Mouse (Mus musculus) midbrain, embryonic 14.5 days (tissue): ENCODE measurements around the gene Cdyl2. TPM values are rescaled to one million over a fixed set of nuclear protein-coding genes. Genes with fewer than 3 reads are reported as not detected.

Experiments used
- ATAC-seq: fragments of 200-750 bp; cut with Nextera tagmentation; 2 replicates; pipeline ENCODE4 v1.8.0; 2017; ENCODE audit warnings: moderate number of reproducible peaks, moderate library complexity; ENCODE audit not compliant: low FRiP score, low TSS enrichment
- DNase-seq: peaks from one replicate; pipeline ENCODE4 v3.0.0-alpha.2; 2015
- H3K27ac ChIP-seq: fragments of 300-500 bp; sonication (generic); replicated peaks from 2 replicates; pipeline ENCODE4 v1.5.1; 2014; ENCODE audit warnings: mild to moderate bottlenecking, low read depth, low read length, moderate library complexity
- H3K27me3 ChIP-seq: fragments of 300-500 bp; sonication (generic); 2 replicates; pipeline ENCODE4 v1.6.1; 2014; ENCODE audit warnings: low read length, control low read depth, mixed read lengths; ENCODE audit not compliant: control insufficient read depth, insufficient read depth
- H3K36me3 ChIP-seq: fragments of 300-500 bp; sonication (generic); 2 replicates; pipeline ENCODE4 v1.6.1; 2014; ENCODE audit warnings: low read length, control low read depth; ENCODE audit not compliant: control insufficient read depth, insufficient read depth
- H3K4me1 ChIP-seq: fragments of 300-500 bp; sonication (generic); 2 replicates; pipeline ENCODE4 v1.6.1; 2014; ENCODE audit warnings: mild to moderate bottlenecking, antibody characterized with exemption, low read length, control low read depth; ENCODE audit not compliant: control insufficient read depth, insufficient read depth
- H3K4me2 ChIP-seq: fragments of 300-500 bp; sonication (generic); 2 replicates; pipeline ENCODE4 v1.6.1; 2014; ENCODE audit warnings: mild to moderate bottlenecking, low read length, moderate library complexity
- H3K4me3 ChIP-seq: fragments of 300-500 bp; sonication (generic); replicated peaks from 2 replicates; pipeline ENCODE4 v1.5.1; 2014; ENCODE audit warnings: low read depth, low read length
- H3K9ac ChIP-seq: fragments of 300-500 bp; sonication (generic); replicated peaks from 2 replicates; pipeline ENCODE4 v1.6.1; 2014; ENCODE audit warnings: mild to moderate bottlenecking, low read length, moderate library complexity
- H3K9me3 ChIP-seq: fragments of 300-500 bp; sonication (generic); 2 replicates; pipeline ENCODE4 v1.6.1; 2016; ENCODE audit warnings: low read length, control low read depth, mixed read lengths; ENCODE audit not compliant: control insufficient read depth
- WGBS: fragments of 180-500 bp; shearing (Covaris S2); extraction: QIAGEN DNeasy Blood & Tissue Kit; methylation state at CpG from one replicate; pipeline ENCODE4 v1.1.7; 2014; 5-methylcytosine and 5-hydroxymethylcytosine counted together
- polyA plus RNA-seq: library from polyadenylated mRNA; unstranded; fragments of >200 nt; fragmentation: Nextera tagmentation; extraction: Ambion mirVana; gene quantifications from 2 replicates; pipeline ENCODE4 v1.2.1, GENCODE M21; 2014

Gene Cdyl2
- polyA plus RNA-seq, 1 experiment from 2014 or later, result 10.3 TPM

GRCm38 (mm10) chr8:116552778-116553177 is 180.0 kb downstream of the Cdyl2 start:
- Histone ChIP-seq H3K27me3 (no peaks in the 10 kb centered on the region), H3K9ac (no peak overlapping the region), H3K4me3 (no peak overlapping the region), H3K27ac (no peak overlapping the region), H3K36me3 (no peaks in the 10 kb centered on the region), H3K4me2 (no peak overlapping the region), H3K4me1 (no peaks in the 10 kb centered on the region), H3K9me3 (no peaks in the 10 kb centered on the region; the same call in 1 of the 2 replicates)
- 81% methylated on average over 3 of the region's 3 CpGs for WGBS
- no peak for DNase-seq
- ATAC-seq, result no peak

DNA sequence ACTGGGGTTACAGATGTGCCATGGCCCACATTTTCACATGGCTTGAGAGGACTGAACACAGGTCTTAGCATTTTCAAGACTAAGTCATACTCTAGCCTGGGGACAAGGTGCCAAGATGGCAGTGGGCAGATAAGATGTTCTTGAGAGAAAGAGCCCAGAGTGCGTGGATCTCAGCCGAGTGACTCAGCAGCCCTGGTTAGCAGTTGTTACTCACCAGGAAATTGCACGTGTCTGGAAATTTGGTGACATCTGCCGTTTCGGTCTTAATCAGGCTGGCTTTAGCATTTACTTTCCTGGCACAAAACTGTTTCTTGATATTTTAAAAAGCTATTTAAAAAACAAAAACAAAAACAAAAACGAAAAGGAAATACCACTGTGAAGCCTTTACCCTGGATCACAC is 180.5 kb downstream of the Cdyl2 start:
- no peaks in the 10 kb centered on the region; the same call in 1 of the 2 replicates for H3K9me3 ChIP-seq
- H3K36me3 ChIP-seq, result no peaks in the 10 kb centered on the region
- H3K27me3 ChIP-seq, result no peaks in the 10 kb centered on the region
- no peak overlapping the region for H3K9ac ChIP-seq
- no peak for ATAC-seq
- no peak overlapping the region for H3K4me2 ChIP-seq
- H3K4me1 ChIP-seq, result no peaks in the 10 kb centered on the region
- 93% methylated on average over 6 of the region's 6 CpGs for WGBS
- no peak overlapping the region for H3K27ac ChIP-seq
- no peak overlapping the region for H3K4me3 ChIP-seq
- no peak for DNase-seq

- H3K27ac ChIP-seq, result no peak overlapping the region
- WGBS, result 94% methylated on average over 1 of the region's 1 CpGs
- ATAC-seq, result no peak
These were observed 189.4 kb downstream of the Cdyl2 start for GRCm38 (mm10) chr8:116543366-116543765.

GRCm38 (mm10) chr8:116542842-116543241 is 189.9 kb downstream of the Cdyl2 start:
- 92% methylated on average over 5 of the region's 5 CpGs for WGBS
- ATAC-seq, result no peak

More at GRCm38 (mm10) chr8:116543366-116543765, 189.4 kb downstream of the Cdyl2 start:
- Histone ChIP-seq H3K9ac (no peak overlapping the region), H3K27me3 (no peaks in the 10 kb centered on the region), H3K36me3 (no peaks in the 10 kb centered on the region), H3K4me3 (no peak overlapping the region), H3K4me2 (no peak overlapping the region), H3K9me3 (no peaks in the 10 kb centered on the region), H3K4me1 (no peaks in the 10 kb centered on the region)
- DNase-seq, result no peak

GRCm38 (mm10) chr8:116540136-116540535 is 192.7 kb downstream of the Cdyl2 start:
- Histone ChIP-seq H3K9me3 (no peaks in the 10 kb centered on the region), H3K27me3 (no peaks in the 10 kb centered on the region), H3K4me3 (no peak overlapping the region), H3K27ac (no peak overlapping the region), H3K4me1 (no peaks in the 10 kb centered on the region), H3K9ac (no peak overlapping the region), H3K4me2 (no peak overlapping the region), H3K36me3 (no peaks in the 10 kb centered on the region)
- 93% methylated on average over 1 of the region's 1 CpGs for WGBS
- DNase-seq (no peak), ATAC-seq (no peak)

More at GRCm38 (mm10) chr8:116542842-116543241, 189.9 kb downstream of the Cdyl2 start:
- H3K27ac ChIP-seq, result no peak overlapping the region
- H3K9me3 ChIP-seq, result no peaks in the 10 kb centered on the region
- H3K27me3 ChIP-seq, result no peaks in the 10 kb centered on the region
- H3K4me3 ChIP-seq, result no peak overlapping the region
- no peak for DNase-seq
- H3K4me2 ChIP-seq, result no peak overlapping the region
- H3K4me1 ChIP-seq, result no peaks in the 10 kb centered on the region
- no peaks in the 10 kb centered on the region for H3K36me3 ChIP-seq
- H3K9ac ChIP-seq, result no peak overlapping the region

- 62% methylated on average over 7 of the region's 7 CpGs for WGBS
- Histone ChIP-seq H3K9ac (no peak overlapping the region), H3K4me2 (no peak overlapping the region), H3K9me3 (no peaks in the 10 kb centered on the region), H3K27me3 (no peaks in the 10 kb centered on the region), H3K4me1 (no peaks in the 10 kb centered on the region), H3K27ac (no peak overlapping the region), H3K4me3 (no peak overlapping the region), H3K36me3 (no peaks in the 10 kb centered on the region)
- DNase-seq, result no peak
- ATAC-seq, result no peak
These were observed 194.0 kb downstream of the Cdyl2 start for GRCm38 (mm10) chr8:116538763-116539162.

GRCm38 (mm10) chr8:116536786-116537185 is 196.0 kb downstream of the Cdyl2 start:
- H3K36me3 ChIP-seq, result no peaks in the 10 kb centered on the region
- H3K9ac ChIP-seq, result no peak overlapping the region
- no peaks in the 10 kb centered on the region for H3K4me1 ChIP-seq
- ATAC-seq, result no peak
- no peaks in the 10 kb centered on the region for H3K27me3 ChIP-seq
- no peak overlapping the region for H3K27ac ChIP-seq
- WGBS, result 85% methylated on average over 5 of the region's 5 CpGs
- H3K9me3 ChIP-seq, result no peaks in the 10 kb centered on the region
- H3K4me3 ChIP-seq, result no peak overlapping the region
- DNase-seq, result no peak
- no peak overlapping the region for H3K4me2 ChIP-seq

- ATAC-seq (no peak), DNase-seq (no peak)
- H3K4me3 ChIP-seq, result no peak overlapping the region
- no peak overlapping the region for H3K4me2 ChIP-seq
- 78% methylated on average over 6 of the region's 6 CpGs for WGBS
- no peaks in the 10 kb centered on the region for H3K9me3 ChIP-seq
- no peak overlapping the region for H3K9ac ChIP-seq
- no peaks in the 10 kb centered on the region for H3K27me3 ChIP-seq
- no peak overlapping the region for H3K27ac ChIP-seq
- no peaks in the 10 kb centered on the region for H3K4me1 ChIP-seq
- H3K36me3 ChIP-seq, result no peaks in the 10 kb centered on the region
These were observed 199.7 kb downstream of the Cdyl2 start for GRCm38 (mm10) chr8:116533081-116533480.

- WGBS, result 82% methylated on average over 7 of the region's 7 CpGs
These were observed 204.1 kb downstream of the Cdyl2 start for GRCm38 (mm10) chr8:116528736-116529135.

More at GRCm38 (mm10) chr8:116528736-116529135, 204.1 kb downstream of the Cdyl2 start:
- H3K9me3 ChIP-seq, result no peaks in the 10 kb centered on the region
- no peaks in the 10 kb centered on the region for H3K36me3 ChIP-seq
- H3K4me1 ChIP-seq, result no peaks in the 10 kb centered on the region
- no peak overlapping the region for H3K9ac ChIP-seq
- DNase-seq (peak; percentile 3), ATAC-seq (no peak)
- no peak overlapping the region for H3K4me3 ChIP-seq
- H3K4me2 ChIP-seq, result no peak overlapping the region
- no peak overlapping the region for H3K27ac ChIP-seq
- no peaks in the 10 kb centered on the region for H3K27me3 ChIP-seq
